Mouse (Mus musculus) G1E (cell line): Measurements from ENCODE around the gene Akap6. TPM values are rescaled to one million over a fixed set of nuclear protein-coding genes. Genes with fewer than 3 reads are reported as not detected.

Experiments used
- ATAC-seq: 2 replicates; pipeline ENCODE4 v1.8.0; 2016; ENCODE audit warnings: mild to moderate bottlenecking; ENCODE audit not compliant: insufficient number of reproducible peaks, poor library complexity, low FRiP score, severe bottlenecking; ENCODE audit errors: extremely low read depth
- DNase-seq: peaks from one replicate; pipeline ENCODE4 v3.0.0; 2012; ENCODE audit warnings: low spot score
- H3K27me3 ChIP-seq: 2 replicates; pipeline ENCODE4 v1.6.1; 2012; ENCODE audit warnings: mild to moderate bottlenecking, low read length, inconsistent platforms; ENCODE audit not compliant: insufficient read depth
- H3K36me3 ChIP-seq: replicated peaks from 2 replicates; pipeline ENCODE3; 2012; ENCODE audit warnings: mild to moderate bottlenecking, inconsistent platforms
- H3K4me1 ChIP-seq: 2 replicates; pipeline ENCODE4 v1.6.1; 2012; ENCODE audit warnings: low read depth, low read length, inconsistent platforms, mixed read lengths; ENCODE audit not compliant: insufficient read depth
- H3K4me3 ChIP-seq: 2 replicates; pipeline ENCODE4 v1.5.1; 2012; ENCODE audit warnings: low read depth, mild to moderate bottlenecking, inconsistent platforms, low read length, moderate library complexity, mixed read lengths
- H3K9me3 ChIP-seq: replicated peaks from 2 replicates; pipeline ENCODE4 v1.6.1; 2012; ENCODE audit warnings: inconsistent platforms
- CTCF ChIP-seq: IDR thresholded peaks from 2 replicates; pipeline ENCODE4 v1.5.1; 2012; ENCODE audit warnings: low read depth, low read length, inconsistent platforms, mixed read lengths
- GATA1 ChIP-seq: IDR thresholded peaks from 2 replicates; pipeline ENCODE4 v1.6.1; 2012; ENCODE audit warnings: borderline replicate concordance, low read length, inconsistent platforms, mixed read lengths
- GATA2 ChIP-seq: IDR thresholded peaks from 2 replicates; pipeline ENCODE4 v1.6.1; 2012; ENCODE audit warnings: low read depth, low read length, inconsistent platforms, borderline replicate concordance
- POLR2AphosphoS5 ChIP-seq: IDR thresholded peaks from 2 replicates; pipeline ENCODE4 v1.6.1; 2012; ENCODE audit warnings: low read depth, low read length, inconsistent platforms; ENCODE audit not compliant: insufficient replicate concordance
- TAL1 ChIP-seq: conservative IDR thresholded peaks from 2 replicates; pipeline ENCODE4 v1.6.1; 2012; ENCODE audit warnings: low read depth, low read length, inconsistent platforms, mixed read lengths
- polyA plus RNA-seq: library from polyadenylated mRNA; stranded (reverse); fragments of >175 nt; gene quantifications from 2 replicates; pipeline ENCODE4 v1.2.3, GENCODE M21; 2012
- total RNA-seq, 2 experiments: library from RNA; stranded (forward) in 1 of 2; stranded (reverse) in 1 of 2; fragments of 200-1000 nt in 1 of 2; fragments of >200 nt in 1 of 2; fragmentation: Nextera tagmentation in 1 of 2; gene quantifications; 2 replicates each; pipeline ENCODE4 v1.2.3; 2014 to 2017

The Akap6 gene
- total RNA-seq (2014; fragmentation: Nextera tagmentation) (not detected in 2 replicates), total RNA-seq (2017) (0.11 and 0.12 TPM in 2 replicates), polyA plus RNA-seq (not detected in 2 replicates)

- Histone ChIP-seq H3K4me1 (no peaks in the 10 kb centered on the region), H3K27me3 (no peaks in the 10 kb centered on the region), H3K36me3 (no peaks in the 10 kb centered on the region), H3K9me3 (peaks cover 19% of the 10 kb centered on the region), H3K4me3 (no peak within 1 kb of the TSS)
- ATAC-seq, result no peak
- TF ChIP-seq GATA1 (no peak), CTCF (no peak), TAL1 (no peak), POLR2AphosphoS5 (no peak), GATA2 (no peak)
- no peak for DNase-seq
Measured at GRCm38 (mm10) chr12:52699146-52699545, at the start of gene Akap6. Gene Akap6 (plus strand): TSS chr12:52699383.

- no peak for ATAC-seq
- Histone ChIP-seq H3K27me3 (no peaks in the 10 kb centered on the region), H3K9me3 (no peaks in the 10 kb centered on the region), H3K36me3 (no peaks in the 10 kb centered on the region), H3K4me1 (no peaks in the 10 kb centered on the region), H3K4me3 (no peak overlapping the region)
- no peak for TF ChIP-seq CTCF
- no peak for TF ChIP-seq POLR2AphosphoS5
- TF ChIP-seq GATA2, result no peak
- no peak for TF ChIP-seq TAL1
- TF ChIP-seq GATA1, result no peak
- no peak for DNase-seq
Measured at GRCm38 (mm10) chr12:52662907-52663790, 36.0 kb upstream of the Akap6 start.

GRCm38 (mm10) chr12:52664944-52665343 is 34.2 kb upstream of the Akap6 start:
- DNase-seq, result no peak
- no peak overlapping the region for H3K4me3 ChIP-seq
- ATAC-seq, result no peak
- TF ChIP-seq GATA1 (no peak), POLR2AphosphoS5 (no peak), TAL1 (no peak), GATA2 (no peak), CTCF (no peak)
- no peaks in the 10 kb centered on the region for H3K9me3 ChIP-seq
- no peaks in the 10 kb centered on the region for H3K36me3 ChIP-seq
- no peaks in the 10 kb centered on the region for H3K27me3 ChIP-seq
- no peaks in the 10 kb centered on the region for H3K4me1 ChIP-seq

GRCm38 (mm10) chr12:52671436-52671835 is 27.7 kb upstream of the Akap6 start:
- no peak for TF ChIP-seq TAL1
- no peak for ATAC-seq

GRCm38 (mm10) chr12:52671943-52672342 is 27.2 kb upstream of the Akap6 start:
- DNase-seq (no peak), ATAC-seq (no peak)
- TF ChIP-seq GATA1, result no peak
- H3K9me3 ChIP-seq, result peaks cover 3% of the 10 kb centered on the region
- H3K4me3 ChIP-seq, result no peak overlapping the region
- no peaks in the 10 kb centered on the region for H3K4me1 ChIP-seq
- H3K27me3 ChIP-seq, result no peaks in the 10 kb centered on the region
- H3K36me3 ChIP-seq, result no peaks in the 10 kb centered on the region

More at GRCm38 (mm10) chr12:52671436-52671835, 27.7 kb upstream of the Akap6 start:
- Histone ChIP-seq H3K27me3 (no peaks in the 10 kb centered on the region), H3K4me1 (no peaks in the 10 kb centered on the region), H3K9me3 (peaks cover 3% of the 10 kb centered on the region), H3K4me3 (no peak overlapping the region), H3K36me3 (no peaks in the 10 kb centered on the region)
- no peak for DNase-seq

GRCm38 (mm10) chr12:52673361-52673960 is 25.7 kb upstream of the Akap6 start:
- ATAC-seq, result no peak
- Histone ChIP-seq H3K36me3 (no peaks in the 10 kb centered on the region), H3K27me3 (no peaks in the 10 kb centered on the region), H3K4me1 (no peaks in the 10 kb centered on the region), H3K4me3 (no peak overlapping the region), H3K9me3 (peaks cover 3% of the 10 kb centered on the region)
- no peak for TF ChIP-seq TAL1
- no peak for TF ChIP-seq POLR2AphosphoS5
- no peak for TF ChIP-seq CTCF
- TF ChIP-seq GATA1, result no peak
- TF ChIP-seq GATA2, result no peak
- no peak for DNase-seq
